Mouse (Mus musculus) cortical plate, adult 2 months (tissue): ENCODE results near the gene Uvrag.

Experiments
- CTCF ChIP-seq: fragments of 200-500 bp; IDR thresholded peaks from 2 replicates; pipeline ENCODE4 v1.5.1; 2011; ENCODE audit warnings: mild to moderate bottlenecking, control low read depth, low read length; ENCODE audit not compliant: insufficient read depth; ENCODE audit errors: extremely low read depth
- POLR2A ChIP-seq: fragments of 200-500 bp; IDR thresholded peaks from 2 replicates; pipeline ENCODE4 v1.6.1; 2011; ENCODE audit warnings: mild to moderate bottlenecking, low read length, control low read depth; ENCODE audit not compliant: insufficient read depth; ENCODE audit errors: extremely low read depth

- no peak for TF ChIP-seq CTCF
- no peak for TF ChIP-seq POLR2A
Observed at GRCm38 (mm10) chr7:99175118-99175517, 34.2 kb upstream of the Uvrag start.
